Mouse (Mus musculus) embryo, embryonic 10 days (tissue): ENCODE measurements around the gene Arl5b.

ENCODE experiments used
- DNase-seq: peaks from one replicate; pipeline ENCODE4 v3.0.0-alpha.2; 2015; ENCODE audit warnings: low spot score

The Arl5b gene

GRCm38 (mm10) chr2:15111808-15112440, 62.7 kb downstream of the Arl5b start:
- DNase-seq, result no peak

GRCm38 (mm10) chr2:15112741-15113140, 63.5 kb downstream of the Arl5b start:
- no peak for DNase-seq

GRCm38 (mm10) chr2:15121217-15121680, 72.1 kb downstream of the Arl5b start:
- no peak for DNase-seq
